Mouse (Mus musculus): ENCODE results near the gene Dagla.
A peak's percentile ranks its signal among the peaks of the same experiment; 100 is the strongest.

DNA sequence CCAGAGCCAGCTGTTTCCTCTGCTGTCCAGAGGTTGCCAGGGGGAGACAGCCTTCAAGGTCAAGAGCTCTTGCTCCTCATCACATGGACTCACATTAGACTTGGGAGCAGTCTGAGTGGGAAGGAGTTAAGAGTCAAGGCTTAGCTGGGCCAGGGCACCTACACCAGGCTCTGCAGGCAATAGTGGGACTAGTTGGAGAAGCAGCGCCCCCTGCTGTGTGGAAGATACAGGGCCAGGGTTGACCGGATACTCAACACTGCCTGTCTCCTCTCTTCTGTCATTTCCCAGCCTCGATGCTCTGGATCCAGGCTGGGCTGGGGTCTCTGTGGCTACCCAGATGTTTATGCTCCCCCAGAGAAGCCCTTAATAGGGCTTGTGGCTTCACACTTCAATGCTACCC, 60.5 kb downstream of the Dagla start:
- TF ChIP-seq CTCF (IDR thresholded peaks at IDR 0.05; ENCODE audit: extremely low read depth, insufficient read length, insufficient replicate concordance, low read depth, low read length): peak; percentile 78; the same call in 1 of the 2 replicates
- TF ChIP-seq POLR2A (IDR thresholded peaks at IDR 0.05; ENCODE audit: low read depth, low read length): no peak

Measured in small intestine, adult 2 months (tissue).